Mouse (Mus musculus) lung, embryonic 16.5 days (tissue): ENCODE data around the gene Zfp949. TPM values are rescaled to one million over a fixed set of nuclear protein-coding genes. Genes with fewer than 3 reads are reported as not detected.
A peak's percentile ranks its signal among the peaks of the same experiment; 100 is the strongest.

Experiments
- ATAC-seq: fragments of 200-750 bp; cut with Nextera tagmentation; 2 replicates; pipeline ENCODE4 v1.8.0; 2017; ENCODE audit warnings: low read depth, mild to moderate bottlenecking, moderate library complexity
- H3K27ac ChIP-seq: fragments of 300-500 bp; sonication (generic); 2 replicates; pipeline ENCODE4 v1.5.1; 2014; ENCODE audit warnings: mild to moderate bottlenecking, control low read depth, low read length
- H3K27me3 ChIP-seq: fragments of 300-500 bp; sonication (generic); 2 replicates; pipeline ENCODE4 v1.6.1; 2014; ENCODE audit warnings: low read depth, low read length, mixed read lengths; ENCODE audit not compliant: control insufficient read depth, insufficient read depth
- H3K36me3 ChIP-seq: fragments of 300-500 bp; sonication (generic); 2 replicates; pipeline ENCODE4 v1.6.1; 2014; ENCODE audit warnings: low read length; ENCODE audit not compliant: control insufficient read depth, insufficient read depth
- H3K4me1 ChIP-seq: fragments of 300-500 bp; sonication (generic); replicated peaks from 2 replicates; pipeline ENCODE4 v1.6.1; 2014; ENCODE audit warnings: low read length, mixed read lengths; ENCODE audit not compliant: control insufficient read depth, insufficient read depth
- H3K4me2 ChIP-seq: fragments of 300-500 bp; sonication (generic); 2 replicates; pipeline ENCODE4 v1.6.1; 2014; ENCODE audit warnings: low read depth, low read length, control low read depth
- H3K4me3 ChIP-seq: fragments of 300-500 bp; sonication (generic); 2 replicates; pipeline ENCODE4 v1.5.1; 2014; ENCODE audit warnings: mild to moderate bottlenecking, low read length, control low read depth
- H3K9ac ChIP-seq: fragments of 300-500 bp; sonication (generic); 2 replicates; pipeline ENCODE4 v1.6.1; 2014; ENCODE audit warnings: low read length, control low read depth
- H3K9me3 ChIP-seq: fragments of 300-500 bp; sonication (generic); 2 replicates; pipeline ENCODE4 v1.6.1; 2016; ENCODE audit warnings: low read length; ENCODE audit not compliant: control insufficient read depth
- WGBS: fragments of 180-500 bp; shearing (Covaris S2); extraction: QIAGEN DNeasy Blood & Tissue Kit; methylation state at CpG from one replicate; pipeline ENCODE4 v1.1.7; 2014; 5-methylcytosine and 5-hydroxymethylcytosine counted together
- polyA plus RNA-seq: library from polyadenylated mRNA; unstranded; fragments of >200 nt; fragmentation: Nextera tagmentation; extraction: Ambion mirVana; gene quantifications from 2 replicates; pipeline ENCODE4 v1.2.1, GENCODE M21; 2015

Gene Zfp949
- 11.2 and 12.5 TPM in 2 replicates for polyA plus RNA-seq

DNA sequence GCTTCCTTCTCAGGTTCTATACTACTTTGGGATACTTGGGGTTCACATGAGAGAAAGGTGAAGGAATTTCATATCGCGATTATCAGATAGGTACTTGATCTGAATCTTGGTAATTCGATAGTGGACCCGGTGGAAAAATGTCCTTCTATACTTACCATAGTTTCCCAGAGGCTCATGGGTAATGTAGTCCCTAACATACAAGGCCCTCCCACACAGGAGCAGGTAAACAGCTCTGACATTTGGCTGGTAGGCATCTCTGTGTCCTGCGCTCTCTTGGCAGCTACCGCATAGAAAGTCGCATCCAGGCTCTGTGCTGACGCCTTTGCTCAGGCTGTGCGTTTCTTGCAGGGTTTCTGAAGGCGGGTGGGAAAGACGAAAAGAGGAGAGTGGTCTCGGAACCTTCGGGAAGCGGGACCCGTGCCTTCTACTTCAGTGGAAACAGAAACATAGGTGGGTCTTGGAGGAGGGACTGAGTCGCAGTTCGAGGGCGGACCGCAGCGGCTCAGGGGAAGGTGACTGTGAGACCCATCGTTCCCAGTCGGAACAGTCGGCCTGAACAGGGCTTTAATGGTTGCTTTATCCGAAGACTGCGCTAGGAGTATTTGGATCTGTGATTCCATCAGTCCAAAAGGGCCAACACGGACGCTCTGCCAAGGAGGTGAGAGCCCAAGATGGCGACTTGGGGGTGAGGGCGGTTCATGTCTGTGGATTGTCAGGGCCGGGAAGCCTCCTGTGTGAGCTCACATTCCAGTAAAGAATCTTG lies at the start of gene Zfp949:
TSS of gene Zfp949 (plus strand) at position 170 of the 763 bp plus-strand sequence.
- Histone ChIP-seq H3K27me3 (no peaks in the 10 kb centered on the region), H3K4me2 (peak within 1 kb of the TSS; percentile 71), H3K27ac (peak within 1 kb of the TSS; percentile 45), H3K9ac (peak within 1 kb of the TSS; percentile 76), H3K4me1 (peaks cover 10% of the 10 kb centered on the region), H3K4me3 (peak within 1 kb of the TSS; percentile 73), H3K9me3 (no peaks in the 10 kb centered on the region), H3K36me3 (peaks cover under 1% of the 10 kb centered on the region; the same call in 1 of the 2 replicates)
- peak; percentile 93 for ATAC-seq
- under 1% methylated on average over 30 of the region's 30 CpGs for WGBS

DNA sequence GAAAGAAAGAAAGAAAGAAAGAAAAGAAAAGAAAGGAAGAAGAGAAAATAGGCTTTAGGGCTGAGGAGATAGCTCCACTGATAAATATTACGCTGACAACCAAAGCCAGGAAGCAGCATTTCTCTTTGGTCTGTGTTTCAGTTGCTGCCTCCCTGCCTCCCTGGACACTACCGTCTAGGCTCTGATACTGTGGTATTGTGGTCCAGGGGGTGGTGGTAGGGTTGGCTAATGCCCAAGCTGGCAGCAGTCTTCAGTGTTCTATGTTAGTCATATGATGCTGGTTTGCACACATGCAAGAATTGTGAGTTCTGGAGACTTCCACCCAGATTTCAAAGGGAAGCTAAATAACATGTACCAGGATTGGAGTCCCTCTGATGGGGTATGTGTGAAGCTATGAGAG lies 47.7 kb upstream of the Zfp949 start:
- WGBS: 77% methylated on average over 2 of the region's 2 CpGs
- no peak for ATAC-seq
- no peaks in the 10 kb centered on the region for H3K36me3 ChIP-seq
- H3K4me1 ChIP-seq: no peaks in the 10 kb centered on the region
- H3K27ac ChIP-seq: no peak overlapping the region
- no peaks in the 10 kb centered on the region for H3K27me3 ChIP-seq
- H3K4me2 ChIP-seq: no peak overlapping the region
- no peak overlapping the region for H3K9ac ChIP-seq
- no peak overlapping the region for H3K4me3 ChIP-seq
- H3K9me3 ChIP-seq: no peaks in the 10 kb centered on the region

GRCm38 (mm10) chr9:88501846-88502245 lies 46.0 kb upstream of the Zfp949 start:
- no peaks in the 10 kb centered on the region for H3K4me1 ChIP-seq
- 81% methylated on average over 6 of the region's 6 CpGs for WGBS
- H3K27me3 ChIP-seq: no peaks in the 10 kb centered on the region
- no peak overlapping the region for H3K4me2 ChIP-seq
- no peak for ATAC-seq
- H3K9me3 ChIP-seq: no peaks in the 10 kb centered on the region
- no peaks in the 10 kb centered on the region for H3K36me3 ChIP-seq
- no peak overlapping the region for H3K4me3 ChIP-seq
- H3K27ac ChIP-seq: no peak overlapping the region
- no peak overlapping the region for H3K9ac ChIP-seq

DNA sequence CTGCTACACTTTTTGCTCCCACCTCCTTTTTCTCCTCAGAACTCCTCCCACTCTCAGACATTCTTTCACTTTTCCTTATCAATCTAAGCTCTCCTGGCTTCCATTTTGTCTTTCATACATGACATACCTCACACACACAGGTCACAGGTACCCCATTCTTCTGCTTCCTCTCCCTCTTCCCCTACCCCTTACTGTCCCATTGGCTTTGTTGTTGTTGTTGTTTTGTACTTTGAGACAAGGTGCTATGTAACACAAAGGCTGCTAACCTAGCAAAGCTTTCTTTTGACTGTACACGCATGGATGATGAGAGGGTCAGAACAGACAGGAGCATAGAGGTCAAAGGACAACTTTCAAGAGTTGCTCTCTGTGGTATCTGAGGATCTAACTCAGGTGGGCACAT lies 32.3 kb upstream of the Zfp949 start:
- H3K27me3 ChIP-seq: no peaks in the 10 kb centered on the region
- no peak overlapping the region for H3K27ac ChIP-seq
- H3K9me3 ChIP-seq: no peaks in the 10 kb centered on the region
- 82% methylated on average over 1 of the region's 1 CpGs for WGBS
- H3K36me3 ChIP-seq: peaks cover 5% of the 10 kb centered on the region
- H3K4me1 ChIP-seq: peaks cover 4% of the 10 kb centered on the region
- no peak for ATAC-seq
- no peak overlapping the region for H3K4me3 ChIP-seq
- no peak overlapping the region for H3K9ac ChIP-seq
- no peak overlapping the region for H3K4me2 ChIP-seq

DNA sequence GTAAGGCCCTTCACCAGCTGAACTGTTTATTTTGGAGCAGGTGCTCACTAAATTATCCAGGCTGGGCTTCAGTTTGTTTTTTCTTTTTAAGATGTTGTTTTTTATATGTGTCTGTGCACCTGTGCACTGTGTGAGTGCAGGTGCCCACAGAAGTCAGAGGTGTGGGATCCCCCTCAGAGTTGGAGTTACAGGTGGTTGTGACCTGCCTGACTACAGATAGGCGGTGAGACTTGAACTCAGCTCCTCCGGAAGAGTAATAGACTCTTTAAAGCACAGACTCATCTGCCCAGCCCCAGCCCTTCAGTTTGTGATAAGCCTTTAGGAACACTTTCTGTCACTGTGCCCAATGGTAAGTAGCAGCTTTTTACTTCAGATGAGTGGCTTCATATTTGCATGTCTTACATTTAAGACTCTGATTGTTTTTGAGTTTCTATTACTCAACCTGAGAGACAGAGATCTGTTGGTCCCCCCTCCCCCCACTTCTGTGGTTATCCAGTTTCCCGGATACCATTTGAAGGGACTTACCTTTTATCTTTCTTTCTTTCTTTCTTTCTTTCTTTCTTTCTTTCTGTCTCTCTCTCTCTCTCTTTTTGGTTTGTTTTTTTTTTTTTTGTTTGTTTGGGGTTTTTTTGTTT lies 31.3 kb upstream of the Zfp949 start:
- Histone ChIP-seq H3K27me3 (no peaks in the 10 kb centered on the region), H3K9me3 (no peaks in the 10 kb centered on the region), H3K4me2 (no peak overlapping the region), H3K4me3 (no peak overlapping the region), H3K27ac (no peak overlapping the region), H3K4me1 (peaks cover 9% of the 10 kb centered on the region), H3K9ac (no peak overlapping the region), H3K36me3 (peaks cover 10% of the 10 kb centered on the region)
- WGBS: 83% methylated on average over 3 of the region's 3 CpGs
- no peak for ATAC-seq

GRCm38 (mm10) chr9:88519390-88520121 lies 28.3 kb upstream of the Zfp949 start:
- no peak overlapping the region for H3K4me2 ChIP-seq
- H3K4me1 ChIP-seq: peaks cover 9% of the 10 kb centered on the region
- H3K27ac ChIP-seq: no peak overlapping the region; the same call in 1 of the 2 replicates
- no peaks in the 10 kb centered on the region for H3K27me3 ChIP-seq
- H3K4me3 ChIP-seq: no peak overlapping the region
- no peaks in the 10 kb centered on the region for H3K9me3 ChIP-seq
- peaks cover 10% of the 10 kb centered on the region for H3K36me3 ChIP-seq
- H3K9ac ChIP-seq: no peak overlapping the region
- ATAC-seq: no peak

DNA sequence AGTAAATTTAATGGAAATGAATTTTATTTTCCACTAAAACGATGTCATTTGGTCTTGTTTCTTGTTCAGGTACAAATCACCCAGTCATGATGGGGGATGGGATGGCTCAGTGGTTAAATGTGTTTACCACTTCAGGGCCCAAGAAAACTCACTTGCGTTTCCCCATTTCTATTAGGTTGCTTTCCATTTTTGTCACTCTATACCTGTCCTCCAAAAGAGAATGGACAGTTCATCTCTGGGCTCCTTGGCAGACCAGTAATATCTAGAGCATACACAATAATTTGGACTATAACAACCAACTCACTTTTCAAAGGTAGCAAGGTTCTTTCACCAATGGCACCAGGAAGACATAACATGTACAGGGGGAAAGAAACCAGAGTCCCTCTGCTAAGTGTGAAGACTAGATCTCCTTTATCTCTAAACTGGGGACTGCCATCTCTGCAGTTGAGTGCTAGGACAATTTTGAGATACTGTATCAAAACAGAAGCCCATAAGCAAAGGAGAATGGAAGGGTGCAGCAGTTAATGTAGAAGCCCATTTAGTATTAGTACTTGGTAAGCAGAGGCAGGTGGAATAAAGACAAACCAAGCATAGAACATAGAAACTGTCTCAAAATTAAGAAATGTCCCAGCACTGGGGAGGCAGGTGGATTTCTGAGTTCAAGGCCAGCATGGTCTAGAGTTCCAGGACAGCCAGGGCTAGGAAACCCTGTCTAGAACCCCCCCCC lies 27.5 kb upstream of the Zfp949 start:
- ATAC-seq: no peak
- H3K4me2 ChIP-seq: peak overlapping the region; percentile 55; the same call in 1 of the 2 replicates
- H3K27me3 ChIP-seq: no peaks in the 10 kb centered on the region
- WGBS: 13% methylated on average over 2 of the region's 2 CpGs
- H3K9me3 ChIP-seq: no peaks in the 10 kb centered on the region
- H3K4me1 ChIP-seq: peaks cover 9% of the 10 kb centered on the region
- H3K36me3 ChIP-seq: peaks cover 10% of the 10 kb centered on the region
- no peak overlapping the region for H3K4me3 ChIP-seq
- H3K9ac ChIP-seq: no peak overlapping the region
- H3K27ac ChIP-seq: no peak overlapping the region

GRCm38 (mm10) chr9:88520849-88521483 lies 26.9 kb upstream of the Zfp949 start:
- no peak for ATAC-seq
- H3K27ac ChIP-seq: no peak overlapping the region
- peak overlapping the region; percentile 83 for H3K9ac ChIP-seq
- peaks cover 10% of the 10 kb centered on the region for H3K36me3 ChIP-seq
- peak overlapping the region; percentile 67 for H3K4me3 ChIP-seq
- H3K27me3 ChIP-seq: no peaks in the 10 kb centered on the region
- 21% methylated on average over 4 of the region's 4 CpGs for WGBS
- H3K9me3 ChIP-seq: no peaks in the 10 kb centered on the region
- peaks cover 9% of the 10 kb centered on the region for H3K4me1 ChIP-seq
- H3K4me2 ChIP-seq: peak overlapping the region; percentile 55
